Mouse (Mus musculus) urinary bladder, postnatal 36 days (tissue): ENCODE results near the gene Ier5.

ENCODE experiments used
- DNase-seq, 2 experiments: peaks; one replicate each; pipeline ENCODE4 v3.0.0; 2022; ENCODE audit warnings: low spot score in 2 of 2, mixed read lengths in 1 of 2

Gene Ier5

GRCm38 (mm10) chr1:155055041-155055440 is 44.4 kb downstream of the Ier5 start:
- DNase-seq: no peak

- DNase-seq: no peak
Observed at GRCm38 (mm10) chr1:155054366-155054965, 45.0 kb downstream of the Ier5 start.

- no peak for DNase-seq
Observed at GRCm38 (mm10) chr1:155053296-155053695, 46.1 kb downstream of the Ier5 start.

- no peak for DNase-seq
Observed at GRCm38 (mm10) chr1:155052761-155053166, 46.7 kb downstream of the Ier5 start.

GRCm38 (mm10) chr1:155052131-155052760 is 47.2 kb downstream of the Ier5 start:
- DNase-seq: no peak

- no peak for DNase-seq
Observed at GRCm38 (mm10) chr1:155051701-155052127, 47.7 kb downstream of the Ier5 start.

GRCm38 (mm10) chr1:155050897-155051592 is 48.4 kb downstream of the Ier5 start:
- DNase-seq: no peak

GRCm38 (mm10) chr1:155050174-155050573 is 49.3 kb downstream of the Ier5 start:
- DNase-seq: peak in 1 of 2 experiments; percentile 54

GRCm38 (mm10) chr1:155048947-155049346 is 50.5 kb downstream of the Ier5 start:
- peak; percentile 89 to 93 for DNase-seq
